Mouse (Mus musculus) skeletal muscle tissue, adult 2 months (tissue): ENCODE measurements around the gene Fbrs.
A peak's percentile ranks its signal among the peaks of the same experiment; 100 is the strongest.
"Not testable (repeated sequence)": the region's sequence is repeated elsewhere in the genome, so short reads cannot be mapped to it uniquely, and the experiment has no call there.

ENCODE experiments used
- DNase-seq: peaks from one replicate; pipeline ENCODE4 v3.0.0-alpha.2; 2012; ENCODE audit warnings: low read depth, low spot score

Fbrs gene

DNA sequence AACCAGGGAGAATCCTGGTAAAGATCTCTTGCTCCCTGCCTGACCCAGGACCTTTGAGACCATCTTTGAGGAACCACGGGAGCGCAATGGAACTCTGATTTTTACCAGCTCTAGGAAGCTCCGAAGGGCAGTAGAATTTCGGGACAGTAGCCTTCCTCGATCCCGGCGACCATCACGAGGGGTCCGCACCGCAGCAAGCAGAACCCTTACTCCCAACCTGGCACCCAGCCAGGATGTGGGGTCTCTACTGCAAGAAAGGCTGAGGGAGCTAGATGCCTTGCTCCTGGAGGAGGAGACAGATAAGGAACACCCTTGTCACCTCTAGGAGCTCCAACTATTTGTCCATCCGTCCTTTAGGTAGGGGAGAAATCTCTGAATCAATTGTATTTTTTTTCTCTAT, 2.7 kb upstream of the Fbrs start:
- DNase-seq: no peak

DNA sequence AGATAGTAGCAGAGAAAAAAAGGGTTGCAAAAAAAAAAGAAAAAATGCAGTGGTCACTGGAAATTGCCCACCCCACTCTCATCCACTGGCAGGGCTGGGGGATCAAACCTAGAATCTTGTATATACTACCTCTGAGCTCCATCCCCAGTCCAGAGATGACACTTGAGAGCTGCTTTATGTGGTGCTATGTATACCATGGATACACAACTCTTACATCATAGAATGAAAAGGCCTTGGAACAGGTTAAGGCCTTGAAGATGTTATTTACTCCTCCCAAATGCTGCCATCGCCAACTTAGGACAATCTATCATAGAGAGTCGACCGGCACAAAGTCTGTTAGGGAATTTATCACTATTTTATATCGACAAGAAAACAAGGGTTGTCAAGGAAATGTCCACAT, 2.1 kb upstream of the Fbrs start:
- no peak for DNase-seq

DNA sequence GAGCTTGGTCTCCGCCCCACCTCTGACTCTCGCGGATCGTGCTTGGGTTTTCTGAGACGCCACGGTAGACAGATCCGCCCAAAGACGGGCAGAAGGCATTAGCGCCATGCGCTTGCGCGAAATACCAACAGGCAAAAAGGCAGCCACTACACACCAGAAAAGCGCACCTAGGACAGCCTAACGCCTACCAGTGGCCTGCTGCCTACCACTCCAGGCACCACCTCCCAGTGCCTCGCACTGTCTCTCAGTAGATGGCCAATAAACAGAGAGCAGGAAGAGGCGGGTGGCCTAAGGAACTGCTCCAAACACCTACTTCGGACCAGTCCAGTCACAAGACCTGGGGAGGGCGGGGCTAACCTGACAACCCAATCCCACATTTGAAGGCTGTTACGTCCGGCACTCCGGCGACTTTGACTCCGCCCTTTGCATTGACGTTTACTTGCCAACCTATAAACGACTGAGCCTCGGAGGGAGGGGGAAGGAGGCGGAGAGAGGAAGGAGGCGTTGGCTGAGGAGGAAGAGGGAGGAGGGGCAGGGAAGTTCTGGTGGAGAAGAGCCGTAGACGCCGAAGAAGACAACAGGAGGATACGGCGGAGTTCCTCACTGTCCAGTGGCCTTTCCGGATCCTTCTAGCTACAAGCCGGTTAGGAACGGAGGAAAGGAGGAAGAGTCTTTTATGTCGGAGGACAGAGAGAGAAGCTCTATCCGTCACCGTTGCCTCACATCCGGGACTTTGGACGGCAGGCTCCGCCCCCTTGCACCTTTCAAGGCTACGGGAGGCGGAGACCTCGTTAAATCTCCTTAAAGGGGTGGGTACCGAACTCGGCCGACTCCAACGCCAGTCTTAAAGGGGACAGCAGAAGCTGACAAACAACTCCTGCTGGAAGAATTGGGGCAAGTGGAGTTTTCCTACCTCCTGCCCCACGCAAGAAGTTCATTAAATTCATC, 1.0 kb upstream of the Fbrs start:
- peak; percentile 100 for DNase-seq

DNA sequence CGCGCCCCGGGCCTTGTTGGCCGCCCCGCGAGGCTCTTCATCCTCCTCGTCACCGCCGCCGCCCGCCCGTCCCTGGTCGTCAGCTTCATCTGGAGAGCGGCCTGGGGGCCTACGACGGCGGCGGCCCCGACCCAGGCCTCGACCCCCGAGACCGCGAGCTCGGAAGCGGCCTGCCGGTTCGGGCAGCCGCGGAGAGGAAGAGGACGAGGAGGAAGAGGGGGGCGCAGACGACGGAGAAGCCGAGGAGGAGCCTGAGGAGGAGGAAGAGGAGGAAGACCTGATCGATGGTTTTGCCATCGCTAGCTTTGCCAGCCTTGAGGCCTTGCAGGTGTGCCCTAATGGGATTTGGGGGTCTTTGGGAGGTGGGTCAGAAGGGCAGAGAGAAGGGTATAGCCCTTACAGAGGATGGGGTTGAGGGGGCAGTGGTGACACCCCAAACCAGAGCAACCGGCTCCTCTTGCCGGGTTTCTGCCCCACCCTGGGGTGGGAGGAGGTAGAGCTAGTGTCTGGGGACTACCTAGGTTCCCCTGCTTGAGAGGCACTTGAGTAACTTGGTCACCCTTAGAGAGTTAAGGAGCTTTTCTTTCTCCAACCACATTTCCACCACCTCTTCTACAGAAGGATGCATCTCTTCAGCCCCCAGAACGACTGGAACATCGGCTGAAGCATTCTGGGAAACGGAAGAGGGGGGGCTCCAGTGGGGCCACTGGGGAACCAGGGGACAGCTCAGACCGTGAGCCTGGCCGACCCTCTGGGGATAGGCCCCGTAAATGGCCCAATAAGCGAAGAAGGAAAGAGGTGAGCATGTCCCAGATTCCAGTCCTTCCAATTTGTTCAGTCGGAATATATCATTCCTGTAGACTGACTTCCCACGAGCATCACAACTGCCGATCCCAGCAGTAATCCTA, 573 bp downstream of the Fbrs start:
- no peak for DNase-seq

DNA sequence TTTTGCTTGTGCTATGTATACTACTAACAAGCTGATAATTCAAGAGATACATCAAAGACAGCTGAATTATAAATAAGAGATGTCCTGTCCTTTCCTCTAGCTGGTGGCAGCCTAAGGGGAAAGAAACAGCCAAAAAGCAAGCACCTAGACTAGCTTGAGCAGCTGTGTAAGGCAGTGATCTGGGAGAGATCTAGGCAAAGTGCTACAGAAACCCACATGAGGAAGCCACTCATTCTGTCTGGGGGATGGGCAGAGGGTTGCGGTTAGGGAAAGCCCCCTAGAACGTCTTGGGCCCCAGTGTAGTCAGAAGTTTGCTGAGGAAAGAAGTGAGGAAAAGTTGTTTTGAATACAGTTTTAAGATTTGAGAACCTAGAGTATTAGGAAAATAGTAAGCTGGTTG, 1.3 kb downstream of the Fbrs start:
- no peak for DNase-seq

DNA sequence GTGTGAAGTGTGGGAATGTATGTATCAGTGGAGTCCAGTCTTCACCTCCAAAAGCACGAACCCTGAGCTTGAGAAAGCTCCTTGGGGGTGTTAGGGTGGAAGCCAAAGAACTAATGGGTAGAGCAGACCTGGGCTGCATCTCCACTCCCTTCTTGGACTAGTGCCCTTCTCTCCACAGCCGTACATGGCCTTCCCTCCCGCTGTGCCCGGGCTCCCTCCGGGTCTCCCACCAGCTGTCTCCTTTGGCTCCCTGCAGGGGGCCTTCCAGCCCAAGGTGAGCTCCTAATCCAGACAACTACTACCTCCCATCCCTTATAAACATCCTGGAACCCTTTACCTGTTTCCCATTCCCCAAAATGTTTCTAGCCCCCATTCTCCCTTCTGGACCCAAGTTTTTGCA, 6.4 kb downstream of the Fbrs start:
- DNase-seq: no peak

DNA sequence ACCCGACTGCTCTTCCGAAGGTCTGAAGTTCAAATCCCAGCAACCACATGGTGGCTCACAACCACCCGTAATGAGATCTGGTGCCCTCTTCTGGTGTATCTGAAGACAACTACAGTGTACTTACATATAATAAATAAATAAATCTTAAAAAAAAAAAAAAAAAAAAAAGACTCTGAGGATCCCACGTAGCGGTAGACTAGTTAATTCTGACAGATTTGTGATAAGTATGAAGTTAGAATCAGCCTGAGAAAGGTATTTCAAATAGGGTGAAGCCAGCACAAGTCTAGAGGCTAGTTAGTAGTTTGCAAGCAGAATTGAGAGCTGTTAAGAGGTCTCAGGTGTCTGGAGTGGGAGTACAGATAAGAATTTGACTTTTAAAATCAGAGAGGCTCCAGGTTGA, 9.4 kb downstream of the Fbrs start:
- not testable (repeated sequence) for DNase-seq

DNA sequence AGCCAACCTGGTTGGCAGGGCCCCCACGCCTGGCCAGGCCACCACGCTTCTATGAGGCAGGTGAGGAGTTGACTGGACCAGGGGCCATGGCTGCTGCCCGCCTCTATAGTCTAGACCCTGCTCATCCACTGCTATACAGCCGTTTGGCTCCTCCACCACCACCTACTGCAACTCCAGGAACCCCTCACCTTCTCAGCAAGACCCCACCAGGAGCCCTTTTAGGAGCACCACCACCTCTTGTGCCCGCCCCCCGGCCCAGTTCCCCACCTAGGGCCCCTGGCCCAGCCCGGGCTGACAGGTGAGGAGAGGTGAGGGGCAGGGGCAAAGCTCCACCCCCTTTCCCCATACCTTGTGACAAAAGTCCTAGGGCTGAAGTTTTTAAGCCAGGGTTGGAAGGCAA, 11.0 kb downstream of the Fbrs start:
- no peak for DNase-seq

DNA sequence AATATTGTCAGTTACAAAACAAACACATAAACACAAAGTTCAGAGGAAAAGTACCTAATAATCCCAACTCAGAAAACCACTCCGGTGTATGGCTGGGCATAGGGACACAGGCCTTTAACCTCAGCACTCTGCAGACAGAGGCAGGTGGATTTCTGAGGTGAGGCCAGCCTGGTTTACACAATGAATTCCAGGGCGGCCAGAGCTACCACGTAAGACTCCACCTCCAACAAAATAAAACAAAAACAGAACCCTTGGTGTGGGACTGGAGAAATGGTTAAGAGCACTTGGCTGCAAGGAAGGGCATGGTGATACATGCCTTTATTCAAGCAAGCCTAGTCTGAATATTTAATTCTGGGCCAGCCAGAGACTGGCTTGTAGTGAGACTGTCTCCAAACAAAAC, 12.8 kb downstream of the Fbrs start:
- no peak for DNase-seq

DNA sequence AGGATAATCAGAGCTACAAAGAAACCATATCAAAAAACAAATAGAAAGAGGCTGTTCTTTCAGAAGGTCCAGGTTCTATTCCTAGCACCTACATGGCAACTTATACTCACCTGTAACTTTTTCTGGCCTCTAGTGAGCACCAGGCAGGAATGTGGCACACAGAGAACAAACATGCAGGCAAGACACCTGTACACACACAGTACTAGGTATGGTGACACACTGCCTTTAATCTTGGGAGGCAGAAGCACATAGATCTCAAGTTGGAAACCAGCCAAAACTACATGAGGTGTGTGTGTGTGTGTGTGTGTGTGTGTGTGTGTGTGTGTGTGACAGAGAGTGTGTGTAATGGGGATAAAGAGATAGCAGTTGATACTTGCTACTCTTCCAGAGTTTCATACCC, 15.6 kb downstream of the Fbrs start:
- no peak for DNase-seq

DNA sequence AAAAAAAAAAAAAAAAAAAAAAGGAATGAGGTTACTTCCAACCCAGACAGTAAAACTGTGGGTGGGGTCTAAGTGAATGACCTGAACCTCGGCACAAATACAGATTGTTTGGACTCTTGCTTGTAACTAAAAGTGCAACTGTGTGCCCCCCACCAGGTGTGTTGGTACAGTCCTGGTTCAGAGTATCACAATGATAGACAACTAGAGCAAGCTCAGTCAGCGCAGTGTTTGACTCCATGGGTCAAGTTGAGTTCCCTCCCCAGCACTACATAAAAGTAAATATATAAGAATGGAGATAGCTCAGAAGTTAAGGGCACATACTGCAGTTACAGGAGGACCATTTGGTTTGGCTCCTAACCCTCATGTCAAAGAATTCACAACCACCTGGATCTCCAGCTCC, 18.4 kb downstream of the Fbrs start:
- no peak for DNase-seq

DNA sequence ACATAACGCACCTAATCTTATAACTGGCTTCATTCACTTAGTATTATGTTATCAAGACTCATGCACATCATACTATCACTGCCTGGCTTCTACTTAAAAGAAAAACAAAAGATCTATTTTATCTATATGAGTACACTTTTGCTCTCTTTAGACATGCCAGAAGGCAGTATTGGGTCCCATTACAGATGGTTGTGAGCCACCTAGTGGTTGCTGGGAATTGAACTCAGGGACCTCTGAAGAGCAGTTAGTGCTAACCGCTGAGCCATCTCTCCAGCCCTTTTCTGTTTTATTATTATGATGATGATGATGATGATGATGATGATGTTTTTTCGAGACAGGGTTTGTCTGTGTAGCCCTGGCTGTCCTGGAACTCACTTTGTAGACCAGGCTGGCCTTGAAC, 19.4 kb downstream of the Fbrs start:
- no peak for DNase-seq

DNA sequence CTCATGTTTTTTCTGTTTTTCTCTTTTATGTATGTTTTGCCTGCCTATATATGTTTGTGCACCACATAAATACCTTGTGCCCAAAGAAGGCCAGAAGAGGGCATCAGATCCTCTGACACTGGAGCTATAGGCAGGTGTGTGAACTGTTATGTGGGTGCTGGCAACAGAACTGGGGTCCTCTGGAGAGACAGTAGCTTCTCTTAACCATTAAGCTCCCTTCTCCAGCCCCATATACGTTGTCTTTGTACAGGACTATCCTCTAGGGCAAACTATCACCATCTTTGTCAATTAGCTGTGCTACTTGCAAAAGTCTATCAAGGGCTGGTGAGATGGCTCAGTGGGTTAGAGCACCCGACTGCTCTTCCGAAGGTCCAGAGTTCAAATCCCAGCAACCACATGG, 29.3 kb downstream of the Fbrs start:
- DNase-seq: no peak

DNA sequence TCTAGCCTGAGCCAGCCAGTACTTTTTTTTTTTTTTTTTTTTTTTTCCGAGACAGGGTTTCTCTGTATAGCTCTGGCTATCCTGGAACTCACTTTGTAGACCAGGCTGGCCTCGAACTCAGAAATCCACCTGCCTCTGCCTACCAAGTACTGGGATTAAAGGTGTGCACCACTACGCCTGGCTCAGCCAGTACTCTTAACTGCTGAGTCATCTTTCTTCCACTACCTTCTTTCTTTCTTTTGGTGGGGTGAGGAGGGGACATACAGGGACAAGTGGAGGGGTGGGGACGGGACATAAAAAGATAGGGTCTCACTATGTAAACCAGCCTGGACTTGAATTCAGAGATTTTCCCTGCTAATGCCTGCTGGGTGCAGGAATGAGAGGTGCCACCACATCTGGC, 30.8 kb downstream of the Fbrs start:
- DNase-seq: not testable (repeated sequence)

DNA sequence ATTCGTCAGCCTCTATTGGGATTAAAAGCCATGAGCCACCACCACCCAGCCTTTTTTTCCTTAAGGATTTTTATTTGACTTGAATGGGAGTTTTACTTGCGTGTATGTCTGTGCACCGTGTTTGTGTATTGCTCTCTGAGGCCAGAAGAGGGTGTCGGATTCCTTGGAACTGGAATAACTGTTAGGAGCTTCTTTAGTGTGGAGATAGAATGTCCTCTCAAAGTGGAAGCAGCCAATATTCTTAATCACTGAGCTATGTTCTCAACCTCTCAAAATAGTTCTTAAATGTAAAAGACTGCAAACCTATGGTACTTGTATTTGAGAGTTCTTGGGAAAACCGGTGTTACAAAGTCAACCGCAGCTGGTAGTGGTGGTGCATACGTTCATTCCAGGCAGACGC, 32.2 kb downstream of the Fbrs start:
- peak; percentile 51 for DNase-seq

DNA sequence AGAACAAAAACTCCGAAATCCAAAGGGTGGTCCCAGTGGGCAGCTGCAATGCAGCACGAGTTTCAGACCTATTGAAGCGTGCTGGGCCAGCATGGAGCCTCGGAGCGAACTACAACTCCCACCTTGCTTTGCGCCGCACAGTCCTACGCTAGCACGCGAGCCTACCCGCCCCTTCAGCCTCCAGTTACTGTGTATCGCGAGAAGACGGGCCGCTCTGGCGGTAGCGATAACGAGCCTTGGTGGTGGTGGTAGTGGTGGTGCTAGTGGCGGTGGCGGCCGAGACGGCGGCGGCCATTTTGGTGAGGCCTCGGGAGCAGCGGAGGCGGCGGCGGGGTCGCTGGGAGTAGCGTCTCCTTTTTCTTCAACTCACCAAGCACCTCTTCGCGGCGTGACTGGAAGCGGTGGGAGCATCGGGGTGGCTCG, 32.8 kb downstream of the Fbrs start, which contains the start of gene Srcap:
TSS of gene Srcap (plus strand) at position 176 of the 423 bp plus-strand sequence.
- DNase-seq: peak; percentile 98

DNA sequence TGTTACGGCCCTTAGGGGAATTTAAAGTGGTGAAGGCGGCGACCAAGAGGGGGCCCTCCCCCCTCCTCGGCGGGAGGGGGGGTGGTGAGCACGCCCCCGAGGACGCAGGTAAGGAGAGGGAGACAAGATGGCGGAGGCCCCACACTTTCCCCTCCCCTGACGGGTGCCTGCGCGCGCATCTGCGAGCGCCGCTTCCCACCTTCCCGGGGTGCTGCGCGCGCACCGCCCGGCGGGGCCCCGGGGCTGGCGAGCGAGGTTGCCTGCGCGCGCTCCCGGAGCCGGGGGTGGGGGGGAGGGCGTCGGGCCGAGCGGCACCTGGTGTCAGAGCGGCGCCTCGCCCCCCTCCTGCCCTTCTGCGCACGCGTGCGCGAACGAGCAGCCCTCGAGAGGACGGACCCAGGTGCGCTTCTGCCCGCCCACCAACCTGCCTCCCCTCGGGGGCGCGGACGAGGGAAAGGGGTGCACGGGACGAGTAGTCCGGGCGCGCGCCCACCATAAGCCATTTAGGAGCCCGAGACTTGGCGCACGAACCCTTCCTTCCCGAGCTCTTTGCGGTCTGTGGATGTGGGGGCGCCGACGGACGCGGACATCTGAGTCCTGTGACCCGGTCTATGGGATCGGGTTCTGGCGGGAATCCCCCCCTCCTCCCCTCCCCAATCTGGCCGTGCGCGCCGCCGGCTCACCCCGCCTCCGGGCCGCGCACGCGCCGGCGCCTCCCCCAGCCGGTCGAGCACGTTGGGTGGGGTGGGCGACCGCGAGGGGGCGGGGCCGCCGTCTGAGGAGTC, 33.4 kb downstream of the Fbrs start:
- DNase-seq: peak; percentile 95

DNA sequence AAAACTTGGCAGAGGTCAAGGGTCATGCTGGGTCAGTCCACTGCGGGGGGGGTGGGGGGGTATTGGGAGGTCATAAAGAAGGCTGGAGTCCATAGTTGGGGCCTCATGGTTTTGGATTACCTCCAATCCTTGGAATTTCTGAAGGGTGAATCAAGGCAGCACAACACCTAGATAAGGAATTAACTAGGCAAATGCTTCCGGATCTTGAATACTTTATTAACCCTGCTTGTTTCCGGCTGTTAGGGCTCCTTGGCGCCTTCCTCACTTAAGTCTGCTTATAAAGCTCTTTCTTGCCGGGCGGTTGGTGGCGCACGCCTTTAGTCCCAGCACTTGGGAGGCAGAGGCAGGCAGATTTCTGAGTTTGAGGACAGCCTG, 34.0 kb downstream of the Fbrs start:
- no peak for DNase-seq

DNA sequence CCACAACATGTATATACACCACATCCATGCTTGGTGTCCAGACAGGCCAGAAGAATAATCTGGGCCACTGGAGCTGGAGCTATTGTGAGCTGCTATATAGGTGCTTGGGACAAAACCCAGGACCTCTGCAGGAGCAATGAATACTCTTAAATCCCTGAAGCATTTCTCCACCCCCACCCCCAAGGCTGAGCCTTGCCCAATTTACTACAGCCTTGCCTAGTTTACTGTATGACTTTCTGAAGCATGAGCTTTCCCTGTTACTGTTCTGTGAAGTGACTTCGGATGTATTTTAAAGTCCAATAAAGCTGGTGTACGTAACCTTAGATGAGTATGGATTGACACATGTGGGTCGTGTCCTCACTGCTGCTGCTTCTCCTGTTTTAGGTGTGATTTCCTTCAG, 34.8 kb downstream of the Fbrs start:
- no peak for DNase-seq

DNA sequence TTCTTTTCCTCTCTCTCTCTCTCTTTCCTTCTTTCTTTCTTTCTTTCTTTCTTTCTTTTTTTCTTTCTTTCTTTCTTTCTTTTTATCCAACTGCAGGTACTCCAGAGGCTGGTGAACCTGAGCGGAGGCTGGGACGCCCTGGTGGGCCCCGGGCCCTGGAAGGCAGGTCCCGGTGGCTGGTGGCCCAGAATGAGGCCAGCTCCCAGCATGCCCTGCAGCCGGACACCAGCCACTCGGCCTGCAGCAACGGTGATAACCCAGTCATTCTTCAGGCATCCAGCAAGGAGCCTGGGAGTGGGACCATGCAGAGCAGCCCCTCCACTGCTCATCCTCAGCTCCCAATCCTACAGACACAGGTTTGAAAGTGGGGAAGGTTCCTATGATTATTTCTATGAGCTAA, 36.8 kb downstream of the Fbrs start:
- DNase-seq: no peak

DNA sequence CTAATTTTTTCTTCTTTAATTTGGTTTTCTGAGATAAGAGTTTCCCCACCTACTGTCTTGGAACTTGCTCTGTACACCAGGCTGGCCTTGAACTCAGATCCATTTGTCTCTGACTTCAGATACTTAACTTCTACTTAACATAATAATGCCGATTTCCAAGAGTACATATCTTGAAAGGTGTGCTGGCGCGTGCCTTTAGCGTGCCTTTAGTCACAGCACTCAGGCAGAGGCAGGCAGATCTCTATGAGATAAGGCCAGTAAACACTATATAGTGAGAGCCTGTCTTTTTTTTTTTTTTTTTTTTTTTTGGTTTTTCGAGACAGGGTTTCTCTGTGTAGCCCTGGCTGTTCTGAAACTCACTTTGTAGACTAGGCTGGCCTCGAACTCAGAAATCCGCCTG, 37.3 kb downstream of the Fbrs start:
- no peak for DNase-seq

DNA sequence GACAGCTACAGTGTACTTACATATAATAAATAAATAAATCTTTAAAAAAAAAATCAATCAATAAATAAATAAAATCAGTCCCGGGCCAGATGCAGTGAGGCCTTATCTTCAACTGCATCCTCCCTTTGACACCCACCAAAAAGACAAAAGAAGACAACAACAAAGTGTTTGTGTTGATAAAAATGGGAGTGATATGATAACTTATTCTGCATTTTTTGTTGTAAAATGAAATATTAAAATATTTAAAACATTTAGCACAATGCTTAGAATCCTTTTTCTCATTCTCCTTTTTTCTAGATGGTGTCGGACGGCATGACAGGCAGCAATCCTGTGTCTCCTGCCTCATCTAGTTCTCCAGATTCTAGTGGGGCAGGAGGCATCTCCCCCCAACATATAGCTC, 40.3 kb downstream of the Fbrs start, which contains the start of gene Gm42715:
TSS of gene Gm42715 (plus strand) at position 301 of the 400 bp plus-strand sequence.
- DNase-seq: no peak
